Mouse (Mus musculus) limb, embryonic 12.5 days (tissue): ENCODE results near the gene Dazap1. TPM values are rescaled to one million over a fixed set of nuclear protein-coding genes. Genes with fewer than 3 reads are reported as not detected.
A peak's percentile ranks its signal among the peaks of the same experiment; 100 is the strongest.
"Not testable (repeated sequence)": the region's sequence is repeated elsewhere in the genome, so short reads cannot be mapped to it uniquely, and the experiment has no call there.

Experiments used
- ATAC-seq: fragments of 200-750 bp; cut with Nextera tagmentation; 2 replicates; pipeline ENCODE4 v1.8.0; 2017; ENCODE audit warnings: low read depth, moderate TSS enrichment; ENCODE audit not compliant: insufficient number of reproducible peaks, insufficient read depth, low FRiP score, low TSS enrichment
- H3K27ac ChIP-seq: fragments of 300-500 bp; sonication (generic); 2 replicates; pipeline ENCODE4 v1.5.1; 2016; ENCODE audit warnings: mild to moderate bottlenecking, moderate library complexity
- H3K27me3 ChIP-seq: fragments of 300-500 bp; sonication (generic); 2 replicates; pipeline ENCODE4 v1.6.1; 2016; ENCODE audit warnings: mild to moderate bottlenecking, moderate library complexity
- H3K36me3 ChIP-seq: fragments of 300-500 bp; sonication (generic); 2 replicates; pipeline ENCODE4 v1.6.1; 2016; ENCODE audit warnings: mild to moderate bottlenecking, moderate library complexity
- H3K4me1 ChIP-seq: fragments of 300-500 bp; sonication (generic); replicated peaks from 2 replicates; pipeline ENCODE4 v1.6.1; 2016
- H3K4me2 ChIP-seq: fragments of 300-500 bp; sonication (generic); 2 replicates; pipeline ENCODE4 v1.6.1; 2016; ENCODE audit warnings: mild to moderate bottlenecking, moderate library complexity
- H3K4me3 ChIP-seq: fragments of 300-500 bp; sonication (generic); replicated peaks from 2 replicates; pipeline ENCODE4 v1.5.1; 2016; ENCODE audit warnings: mild to moderate bottlenecking
- H3K9ac ChIP-seq: fragments of 300-500 bp; sonication (generic); replicated peaks from 2 replicates; pipeline ENCODE4 v1.6.1; 2016; ENCODE audit warnings: mild to moderate bottlenecking, moderate library complexity
- H3K9me3 ChIP-seq: fragments of 300-500 bp; sonication (generic); 2 replicates; pipeline ENCODE4 v1.6.1; 2016; ENCODE audit warnings: mild to moderate bottlenecking, moderate library complexity
- WGBS: fragments of 180-500 bp; shearing (Covaris S2); methylation state at CpG from one replicate; pipeline ENCODE4 v1.1.7; 2016; 5-methylcytosine and 5-hydroxymethylcytosine counted together
- polyA plus RNA-seq: library from polyadenylated mRNA; unstranded; fragments of >200 nt; fragmentation: Nextera tagmentation; extraction: Ambion mirVana; gene quantifications from 2 replicates; pipeline ENCODE4 v1.2.1, GENCODE M21; 2016

Dazap1 gene
- polyA plus RNA-seq, 1 experiment from 2014 or later, result 71.0 TPM

DNA sequence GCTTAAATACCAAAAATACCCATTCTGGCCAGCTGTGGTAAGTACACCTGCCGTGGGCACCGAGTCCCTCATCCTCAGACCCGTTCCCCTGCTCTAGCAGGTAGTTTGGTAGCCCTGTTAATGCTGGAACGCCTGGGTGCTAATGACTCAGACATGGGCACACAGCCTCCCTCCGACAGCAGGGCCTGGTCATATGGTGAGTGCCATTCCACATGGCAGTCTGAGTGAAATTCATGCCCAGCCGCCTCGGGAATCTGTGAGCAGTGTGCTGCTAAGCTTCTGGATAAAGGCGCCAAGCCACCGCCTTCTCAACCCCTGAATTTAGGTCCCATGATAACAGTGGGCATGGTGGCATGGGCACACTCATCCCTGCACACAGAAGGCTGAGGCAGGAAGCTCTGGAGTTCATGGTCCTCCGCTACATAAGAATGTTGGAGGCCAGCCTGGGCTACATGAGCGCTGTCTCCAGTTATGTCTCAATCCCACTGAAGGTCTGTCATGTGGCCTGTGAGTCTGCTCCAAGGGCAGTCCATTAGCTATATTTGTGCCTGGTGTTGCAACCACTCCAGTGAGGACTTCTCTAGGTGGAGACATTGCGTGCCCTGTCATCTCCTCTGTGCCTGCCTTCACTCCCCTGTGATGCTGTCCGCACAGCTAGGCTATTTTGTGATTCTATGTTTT, 25.0 kb upstream of the Dazap1 start:
- no peaks in the 10 kb centered on the region for H3K9me3 ChIP-seq
- H3K4me2 ChIP-seq, result no peak overlapping the region
- peaks cover 24% of the 10 kb centered on the region for H3K4me1 ChIP-seq
- ATAC-seq, result no peak
- H3K9ac ChIP-seq, result no peak overlapping the region
- peaks cover 100% of the 10 kb centered on the region for H3K36me3 ChIP-seq
- H3K27ac ChIP-seq, result no peak overlapping the region
- no peaks in the 10 kb centered on the region for H3K27me3 ChIP-seq
- WGBS, result 96% methylated on average over 13 of the region's 13 CpGs
- no peak overlapping the region for H3K4me3 ChIP-seq

DNA sequence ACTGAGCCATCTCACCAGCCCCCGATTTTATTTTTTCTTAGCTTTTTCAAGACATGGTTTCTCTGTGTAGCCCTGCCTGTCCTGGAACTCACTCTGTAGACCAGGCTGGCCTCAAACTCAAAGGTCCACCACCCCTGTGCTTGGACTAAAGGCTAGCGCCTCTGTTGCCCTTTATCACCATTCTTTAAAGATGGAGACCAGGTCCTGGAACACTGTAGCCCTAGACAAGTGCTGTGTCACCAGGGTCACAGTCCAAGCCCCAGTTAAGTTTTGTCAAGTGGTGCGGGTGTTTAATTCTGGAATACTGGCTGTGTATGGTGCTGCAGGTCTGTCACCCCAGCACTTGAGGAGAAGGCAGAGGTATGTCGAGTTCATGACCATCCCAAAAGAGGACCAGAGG, 24.3 kb upstream of the Dazap1 start:
- Histone ChIP-seq H3K27ac (no peak overlapping the region), H3K4me2 (no peak overlapping the region), H3K9ac (no peak overlapping the region), H3K27me3 (no peaks in the 10 kb centered on the region), H3K4me1 (peaks cover 20% of the 10 kb centered on the region), H3K9me3 (no peaks in the 10 kb centered on the region), H3K4me3 (no peak overlapping the region), H3K36me3 (peaks cover 100% of the 10 kb centered on the region)
- 90% methylated on average over 4 of the region's 4 CpGs for WGBS
- ATAC-seq, result no peak

DNA sequence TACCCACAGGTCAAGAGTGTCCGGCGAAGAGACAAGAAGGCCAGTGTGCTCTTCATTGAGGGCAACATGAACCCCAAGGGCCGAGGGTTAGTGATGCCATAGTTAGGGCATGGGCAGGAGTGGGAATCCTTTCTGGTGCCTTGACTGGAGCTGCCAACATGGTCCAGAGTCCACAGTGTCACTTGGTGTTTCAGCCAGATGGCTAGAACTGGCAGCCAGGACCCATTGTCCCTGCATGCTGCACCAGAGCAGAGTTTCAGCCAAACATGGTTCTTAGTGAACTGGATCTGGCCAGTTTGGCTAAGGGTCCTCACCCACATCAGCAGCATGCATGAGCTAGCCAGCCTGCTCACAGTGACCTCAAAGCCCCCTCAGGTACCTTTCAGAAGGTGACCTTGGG, 23.0 kb upstream of the Dazap1 start:
- H3K27me3 ChIP-seq, result no peaks in the 10 kb centered on the region
- no peak overlapping the region for H3K4me3 ChIP-seq
- H3K36me3 ChIP-seq, result peaks cover 100% of the 10 kb centered on the region
- 92% methylated on average over 3 of the region's 3 CpGs for WGBS
- peaks cover 8% of the 10 kb centered on the region for H3K4me1 ChIP-seq
- no peak for ATAC-seq
- no peak overlapping the region for H3K4me2 ChIP-seq
- no peak overlapping the region for H3K27ac ChIP-seq
- no peak overlapping the region for H3K9ac ChIP-seq
- H3K9me3 ChIP-seq, result no peaks in the 10 kb centered on the region

DNA sequence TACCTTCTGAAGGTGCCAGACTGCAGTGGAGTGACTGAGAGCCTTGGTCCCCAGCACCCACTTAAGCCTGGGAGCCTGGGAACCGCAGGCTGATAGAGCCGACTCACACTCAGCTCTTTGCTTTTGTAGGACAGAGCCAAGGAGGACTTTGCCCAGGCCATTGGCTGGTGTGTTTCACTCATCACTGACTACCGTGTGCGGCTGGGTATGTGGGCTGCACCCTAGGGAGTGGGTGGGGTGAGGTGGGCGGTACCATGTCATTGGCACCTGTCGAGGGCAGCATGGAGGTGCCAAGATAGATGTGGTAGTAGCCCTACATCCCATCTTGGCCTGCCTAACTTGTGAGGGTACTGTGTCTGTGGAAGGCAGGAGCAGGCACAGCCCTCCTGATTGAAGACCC, 21.5 kb upstream of the Dazap1 start:
- H3K9me3 ChIP-seq, result no peaks in the 10 kb centered on the region
- WGBS, result 92% methylated on average over 6 of the region's 6 CpGs
- H3K4me3 ChIP-seq, result no peak overlapping the region
- peaks cover 100% of the 10 kb centered on the region for H3K36me3 ChIP-seq
- H3K4me1 ChIP-seq, result 0 out of 2 replicates have a peak, but pooled peaks cover under 1% of the 10 kb centered on the region
- H3K27ac ChIP-seq, result no peak overlapping the region
- no peak for ATAC-seq
- H3K27me3 ChIP-seq, result no peaks in the 10 kb centered on the region
- H3K4me2 ChIP-seq, result no peak overlapping the region
- no peak overlapping the region for H3K9ac ChIP-seq

DNA sequence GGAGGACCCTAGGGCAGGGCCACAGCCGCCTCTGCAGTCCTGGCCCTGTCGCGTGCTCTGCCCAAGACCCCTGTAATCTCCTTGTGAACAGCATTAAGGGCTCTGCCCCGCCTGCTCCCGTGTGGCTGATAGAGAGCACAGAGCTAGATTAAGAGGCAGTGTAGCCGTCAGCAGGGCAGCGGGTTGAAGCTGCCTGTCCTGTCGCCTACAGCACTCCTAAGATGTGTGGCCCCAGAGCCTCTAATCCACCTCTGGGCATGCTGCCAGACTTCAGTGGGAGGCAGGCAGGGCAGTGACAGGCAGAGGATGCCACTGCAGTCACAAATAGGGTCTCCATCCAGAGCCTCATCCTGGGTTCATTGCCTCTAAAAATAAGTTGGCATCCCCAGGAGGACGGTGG, 19.2 kb upstream of the Dazap1 start:
- 0 out of 2 replicates have a peak, but pooled peaks cover 5% of the 10 kb centered on the region for H3K4me1 ChIP-seq
- H3K4me3 ChIP-seq, result no peak overlapping the region
- no peak overlapping the region for H3K27ac ChIP-seq
- H3K9ac ChIP-seq, result no peak overlapping the region
- no peaks in the 10 kb centered on the region for H3K27me3 ChIP-seq
- H3K9me3 ChIP-seq, result no peaks in the 10 kb centered on the region
- no peak for ATAC-seq
- 83% methylated on average over 9 of the region's 9 CpGs for WGBS
- peaks cover 78% of the 10 kb centered on the region for H3K36me3 ChIP-seq
- H3K4me2 ChIP-seq, result no peak overlapping the region

DNA sequence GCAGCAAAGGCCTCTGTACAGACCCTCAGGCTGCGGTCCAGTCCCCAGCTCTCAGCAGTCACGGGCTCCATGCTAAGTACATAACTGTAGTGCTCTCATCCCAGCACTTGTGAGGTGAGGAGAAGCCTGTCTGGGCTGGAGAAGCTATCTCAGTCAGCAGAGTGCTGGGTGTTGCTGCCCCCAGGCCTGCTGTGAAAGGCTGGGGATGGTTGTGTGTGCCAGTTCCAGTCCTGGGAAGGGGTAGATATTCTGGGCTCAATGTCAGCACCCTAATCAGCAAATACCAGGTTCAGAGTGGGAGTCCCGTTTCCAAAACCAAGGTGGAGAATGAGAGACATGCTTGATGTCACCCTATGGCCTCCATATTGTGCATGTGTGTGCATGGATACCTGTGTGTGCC, 18.7 kb upstream of the Dazap1 start:
- 85% methylated on average over 3 of the region's 3 CpGs for WGBS
- Histone ChIP-seq H3K4me2 (no peak overlapping the region), H3K9ac (no peak overlapping the region), H3K36me3 (peaks cover 72% of the 10 kb centered on the region), H3K4me3 (no peak overlapping the region), H3K27ac (no peak overlapping the region), H3K27me3 (no peaks in the 10 kb centered on the region), H3K4me1 (0 out of 2 replicates have a peak, but pooled peaks cover 5% of the 10 kb centered on the region), H3K9me3 (no peaks in the 10 kb centered on the region)
- no peak for ATAC-seq

DNA sequence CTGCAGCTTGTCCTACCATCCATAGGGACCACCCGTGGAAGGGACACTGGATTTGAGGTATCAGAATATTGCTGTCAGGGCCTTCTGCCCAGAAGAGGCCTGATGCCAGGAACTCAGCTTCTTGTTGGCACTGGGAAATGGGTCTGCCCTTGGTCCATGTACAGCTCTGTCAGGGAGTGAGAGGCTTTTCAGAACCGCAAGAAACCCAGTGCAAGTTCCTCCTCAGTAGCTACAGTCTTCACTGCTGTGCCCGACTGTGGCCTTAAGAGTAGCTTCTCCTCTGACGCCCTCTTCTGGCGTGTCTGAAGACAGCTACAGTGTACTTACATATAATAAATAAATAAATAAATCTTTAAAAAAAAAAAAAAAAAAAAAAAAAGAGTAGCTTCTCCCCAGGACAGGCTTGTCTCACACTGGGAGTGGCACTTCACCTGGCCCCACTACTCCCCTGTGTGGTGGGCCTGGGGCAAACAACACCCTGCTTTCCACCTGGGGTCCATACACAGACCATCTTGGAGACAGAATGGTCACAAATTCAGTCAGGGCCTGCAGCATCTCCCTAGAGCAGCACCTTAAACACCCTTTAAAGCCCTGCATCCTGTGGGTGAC, 16.4 kb upstream of the Dazap1 start:
- H3K9me3 ChIP-seq, result no peaks in the 10 kb centered on the region
- peaks cover 8% of the 10 kb centered on the region; the same call in 1 of the 2 replicates for H3K4me1 ChIP-seq
- no peaks in the 10 kb centered on the region for H3K27me3 ChIP-seq
- no peak overlapping the region for H3K4me3 ChIP-seq
- H3K9ac ChIP-seq, result no peak overlapping the region
- peaks cover 50% of the 10 kb centered on the region for H3K36me3 ChIP-seq
- 41% methylated on average over 5 of the region's 5 CpGs for whole genome bisulfite sequencing
- no peak overlapping the region for H3K27ac ChIP-seq
- ATAC-seq, result no peak
- H3K4me2 ChIP-seq, result no peak overlapping the region

DNA sequence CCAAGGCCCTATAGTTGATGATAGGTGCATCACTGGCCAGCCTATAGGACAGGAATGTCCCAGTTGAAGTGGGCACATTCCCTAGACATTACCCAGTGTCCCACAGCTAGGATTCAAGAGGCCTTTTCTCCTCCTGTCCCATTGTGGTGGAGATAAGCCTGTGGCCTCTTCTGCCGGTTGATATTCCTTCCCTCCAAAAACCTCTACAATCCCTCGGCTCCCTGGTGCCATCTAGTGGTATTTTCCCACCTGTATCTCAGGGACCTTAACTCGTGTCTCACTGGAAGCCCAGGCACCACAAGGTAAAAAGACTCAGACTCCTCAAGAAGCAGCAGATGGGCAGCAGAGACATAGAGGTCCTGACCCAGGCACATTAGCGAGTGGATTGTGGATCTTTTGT, 15.7 kb upstream of the Dazap1 start:
- H3K4me1 ChIP-seq, result peaks cover 15% of the 10 kb centered on the region; the same call in 1 of the 2 replicates
- no peak overlapping the region for H3K4me3 ChIP-seq
- 0 out of 2 replicates have a peak overlapping the region, but pooled peaks have one; percentile 4 for H3K9ac ChIP-seq
- no peaks in the 10 kb centered on the region for H3K9me3 ChIP-seq
- no peak overlapping the region for H3K4me2 ChIP-seq
- WGBS, result 1% methylated on average over 4 of the region's 4 CpGs
- no peak for ATAC-seq
- no peak overlapping the region for H3K27ac ChIP-seq
- peaks cover 43% of the 10 kb centered on the region for H3K36me3 ChIP-seq
- H3K27me3 ChIP-seq, result no peaks in the 10 kb centered on the region

DNA sequence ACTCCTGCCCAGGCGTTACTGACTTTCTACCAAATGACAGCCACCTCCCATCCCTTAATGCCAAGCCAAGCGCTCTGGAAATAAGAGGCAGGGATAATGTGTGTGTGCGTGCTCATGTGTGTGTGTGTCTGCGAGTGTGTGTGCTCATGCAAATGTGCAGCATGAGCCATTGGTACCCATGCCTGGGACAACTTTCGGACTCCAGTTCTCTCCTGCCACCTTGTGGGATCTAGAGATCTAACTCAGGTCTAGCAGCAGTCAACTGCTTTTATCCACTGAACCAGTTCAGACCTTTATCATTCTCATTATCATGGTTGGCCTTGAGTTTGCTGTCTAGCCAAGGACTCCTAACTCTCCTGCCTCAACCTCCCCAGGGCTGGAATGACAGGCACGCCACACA, 13.4 kb upstream of the Dazap1 start:
- Histone ChIP-seq H3K27me3 (no peaks in the 10 kb centered on the region), H3K4me2 (no peak overlapping the region), H3K36me3 (peaks cover 22% of the 10 kb centered on the region), H3K4me3 (no peak overlapping the region), H3K4me1 (peaks cover 15% of the 10 kb centered on the region; the same call in 1 of the 2 replicates), H3K9ac (no peak overlapping the region), H3K9me3 (no peaks in the 10 kb centered on the region), H3K27ac (no peak overlapping the region)
- WGBS, result 57% methylated on average over 6 of the region's 6 CpGs
- ATAC-seq, result no peak

DNA sequence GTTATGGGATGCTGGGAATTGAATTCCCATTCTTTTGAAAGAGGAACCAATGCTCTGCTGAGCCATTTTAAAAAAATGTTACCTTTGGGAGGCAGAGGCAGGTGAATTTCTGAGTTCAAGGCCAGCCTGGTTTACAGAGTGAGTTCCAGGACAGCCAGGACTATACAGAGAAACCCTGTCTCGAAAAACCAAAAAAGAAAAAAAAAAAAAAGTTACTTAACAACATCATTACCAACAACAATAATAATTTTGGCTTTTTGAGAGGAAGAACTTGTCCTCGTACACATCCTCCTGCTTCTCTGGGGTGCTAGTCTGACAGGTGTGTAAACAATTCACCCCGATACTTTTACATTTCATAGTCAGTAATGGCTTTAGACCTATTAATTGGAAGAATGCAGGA, 12.8 kb upstream of the Dazap1 start:
- not testable (repeated sequence) for ATAC-seq, H3K9ac ChIP-seq, H3K9me3 ChIP-seq, H3K27me3 ChIP-seq, H3K27ac ChIP-seq
- H3K36me3 ChIP-seq, result peaks cover 21% of the 10 kb centered on the region
- 47% methylated on average over 3 of the region's 3 CpGs for WGBS
- H3K4me2 ChIP-seq, result peak overlapping the region; percentile 80
- peak overlapping the region; percentile 80 for H3K4me3 ChIP-seq
- peaks cover 15% of the 10 kb centered on the region; the same call in 1 of the 2 replicates for H3K4me1 ChIP-seq

DNA sequence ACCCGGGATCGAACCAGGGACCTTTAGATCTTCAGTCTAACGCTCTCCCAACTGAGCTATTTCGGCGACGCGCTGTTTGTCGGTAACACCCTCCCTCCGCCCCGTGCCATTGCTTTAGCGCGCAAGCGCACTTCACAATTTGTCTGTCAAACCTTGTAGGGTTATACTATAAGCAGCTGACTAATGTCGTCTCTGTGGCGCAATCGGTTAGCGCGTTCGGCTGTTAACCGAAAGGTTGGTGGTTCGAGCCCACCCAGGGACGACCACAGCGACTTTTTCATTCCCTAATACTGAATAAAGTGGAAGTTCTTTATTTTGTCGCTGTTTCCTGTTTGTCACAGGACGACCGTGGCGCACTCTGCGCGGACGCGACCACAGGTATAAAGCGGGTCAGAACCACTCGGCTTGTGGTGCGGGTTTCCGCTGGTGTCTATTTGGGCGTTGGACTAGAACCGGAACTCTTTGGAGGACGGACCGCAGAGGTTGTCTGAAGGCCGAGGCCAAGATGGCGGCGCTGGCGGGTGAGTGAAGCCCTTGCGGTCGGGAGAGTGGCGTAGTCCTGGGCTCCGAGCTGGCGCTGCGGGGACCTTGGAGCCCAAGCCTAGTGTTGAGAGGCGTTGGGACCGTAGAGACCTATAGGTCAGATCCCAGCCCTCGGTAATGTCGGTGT, 12.2 kb upstream of the Dazap1 start, which contains the start of gene Ndufs7:
Gene Ndufs7 (plus strand): TSS at position 151 of the 670 bp plus-strand sequence.
- H3K9ac ChIP-seq, result peak within 1 kb of the TSS; percentile 80
- peak within 1 kb of the TSS; percentile 80 for H3K4me3 ChIP-seq
- no peaks in the 10 kb centered on the region for H3K27me3 ChIP-seq
- H3K4me2 ChIP-seq, result peak within 1 kb of the TSS; percentile 80
- peak; percentile 86 for ATAC-seq
- peaks cover 21% of the 10 kb centered on the region for H3K36me3 ChIP-seq
- H3K4me1 ChIP-seq, result peaks cover 15% of the 10 kb centered on the region; the same call in 1 of the 2 replicates
- H3K9me3 ChIP-seq, result no peaks in the 10 kb centered on the region
- H3K27ac ChIP-seq, result peak within 1 kb of the TSS; percentile 89
- under 1% methylated on average over 53 of the region's 53 CpGs for WGBS
